Mouse (Mus musculus): ENCODE results near the gene Cryga. TPM values are rescaled to one million over a fixed set of nuclear protein-coding genes. Genes with fewer than 3 reads are reported as not detected.

Cryga gene
- not detected for polyA plus RNA-seq (2017; shearing (Covaris generic))

GRCm38 (mm10) chr1:65103273-65103672, at the start of gene Cryga:
Gene Cryga (minus strand): TSS chr1:65103373.

GRCm38 (mm10) chr1:65122574-65123372, 19.6 kb upstream of the Cryga start, which contains the start of gene D630023F18Rik:
Gene D630023F18Rik (minus strand): TSS chr1:65123214.

GRCm38 (mm10) chr1:65119438-65119837, 16.3 kb upstream of the Cryga start, which contains the start of gene Gm28845:
Gene Gm28845 (minus strand): TSS chr1:65119558.

GRCm38 (mm10) chr1:65082188-65082587, 21.0 kb downstream of the Cryga start, which contains the start of gene Crygb:
Gene Crygb (minus strand): TSS chr1:65082288.

GRCm38 (mm10) chr1:65073589-65073988, 29.6 kb downstream of the Cryga start, which contains the start of gene Crygc:
Gene Crygc (minus strand): TSS chr1:65073689.

GRCm38 (mm10) chr1:65063352-65063751, 39.8 kb downstream of the Cryga start, which contains the start of gene Crygd:
Gene Crygd (minus strand): TSS chr1:65063452.

GRCm38 (mm10) chr1:65050952-65051351, 52.2 kb downstream of the Cryga start, which contains the start of gene Cryge:
Gene Cryge (minus strand): TSS chr1:65051149.

Other genes starting within 250 kb of the Cryga start
- 1 to 10 TPM; 2.5 to 3.0 TPM for gene Plekhm3, start 146.5 kb downstream of the Cryga start, polyA plus RNA-seq (2017; shearing (Covaris generic))
- under 1 TPM in 1 of 2 experiments, not detected in 1; 0.86 TPM for gene Akr1cl, start 70.6 kb downstream of the Cryga start, polyA plus RNA-seq (2017; shearing (Covaris generic))
- gene Cryge, start 52.2 kb downstream of the Cryga start, polyA plus RNA-seq (2017; shearing (Covaris generic)): not detected
- not detected for gene Crygd, start 39.9 kb downstream of the Cryga start, polyA plus RNA-seq (2017; shearing (Covaris generic))
- not detected for gene Crygc, start 29.7 kb downstream of the Cryga start, polyA plus RNA-seq (2017; shearing (Covaris generic))
- gene Crygb, start 21.1 kb downstream of the Cryga start, polyA plus RNA-seq (2017; shearing (Covaris generic)): not detected
- not detected for gene Gm28845, start 16.2 kb upstream of the Cryga start, polyA plus RNA-seq (2017; shearing (Covaris generic))
- not detected for gene D630023F18Rik, start 19.8 kb upstream of the Cryga start, polyA plus RNA-seq (2017; shearing (Covaris generic))
- gene Idh1, start 83.1 kb upstream of the Cryga start, polyA plus RNA-seq (2017; shearing (Covaris generic)): 10 to 100 TPM in 1 of 2 experiments, 1 to 10 TPM in 1; 10.0 to 12.3 TPM
- 10 to 100 TPM; 19.9 to 26.1 TPM for gene Pikfyve, start 83.3 kb upstream of the Cryga start, polyA plus RNA-seq (2017; shearing (Covaris generic))
- gene Pth2r, start 178.7 kb upstream of the Cryga start, polyA plus RNA-seq (2017; shearing (Covaris generic)): under 1 TPM in 1 of 2 experiments, not detected in 1; 0.14 TPM